Mouse (Mus musculus) hindbrain, embryonic 13.5 days (tissue): ENCODE measurements around the gene Cgas. TPM values are rescaled to one million over a fixed set of nuclear protein-coding genes. Genes with fewer than 3 reads are reported as not detected.
"Not testable (repeated sequence)": the region's sequence is repeated elsewhere in the genome, so short reads cannot be mapped to it uniquely, and the experiment has no call there.

Source experiments
- ATAC-seq: fragments of 200-750 bp; cut with Nextera tagmentation; 2 replicates; pipeline ENCODE4 v1.8.0; 2017; ENCODE audit warnings: moderate TSS enrichment; ENCODE audit not compliant: low FRiP score
- H3K27ac ChIP-seq: fragments of 300-500 bp; sonication (generic); 2 replicates; pipeline ENCODE4 v1.5.1; 2015; ENCODE audit warnings: inconsistent platforms, mild to moderate bottlenecking, moderate library complexity
- H3K27me3 ChIP-seq: fragments of 300-500 bp; sonication (generic); 2 replicates; pipeline ENCODE4 v1.6.1; 2015; ENCODE audit warnings: mild to moderate bottlenecking, inconsistent platforms
- H3K36me3 ChIP-seq: fragments of 300-500 bp; sonication (generic); 2 replicates; pipeline ENCODE4 v1.6.1; 2015; ENCODE audit warnings: mild to moderate bottlenecking, inconsistent platforms
- H3K4me1 ChIP-seq: fragments of 300-500 bp; sonication (generic); replicated peaks from 2 replicates; pipeline ENCODE4 v1.6.1; 2015; ENCODE audit warnings: inconsistent platforms
- H3K4me2 ChIP-seq: fragments of 300-500 bp; sonication (generic); 2 replicates; pipeline ENCODE4 v1.6.1; 2015; ENCODE audit warnings: inconsistent platforms, mild to moderate bottlenecking, moderate library complexity
- H3K4me3 ChIP-seq: fragments of 300-500 bp; sonication (generic); 2 replicates; pipeline ENCODE4 v1.5.1; 2015; ENCODE audit warnings: mild to moderate bottlenecking, inconsistent platforms
- H3K9ac ChIP-seq: fragments of 300-500 bp; sonication (generic); 2 replicates; pipeline ENCODE4 v1.6.1; 2015; ENCODE audit warnings: mild to moderate bottlenecking, inconsistent platforms
- H3K9me3 ChIP-seq: fragments of 300-500 bp; sonication (generic); 2 replicates; pipeline ENCODE4 v1.6.1; 2016; ENCODE audit warnings: inconsistent platforms
- WGBS: fragments of 180-500 bp; shearing (Covaris S2); methylation state at CpG from one replicate; pipeline ENCODE4 v1.1.7; 2015; 5-methylcytosine and 5-hydroxymethylcytosine counted together
- polyA plus RNA-seq: library from polyadenylated mRNA; unstranded; fragments of >200 nt; fragmentation: Nextera tagmentation; extraction: Ambion mirVana; gene quantifications from 2 replicates; pipeline ENCODE4 v1.2.1, GENCODE M21; 2015

The Cgas gene
- polyA plus RNA-seq, 1 experiment from 2014 or later = 0.74 TPM

DNA sequence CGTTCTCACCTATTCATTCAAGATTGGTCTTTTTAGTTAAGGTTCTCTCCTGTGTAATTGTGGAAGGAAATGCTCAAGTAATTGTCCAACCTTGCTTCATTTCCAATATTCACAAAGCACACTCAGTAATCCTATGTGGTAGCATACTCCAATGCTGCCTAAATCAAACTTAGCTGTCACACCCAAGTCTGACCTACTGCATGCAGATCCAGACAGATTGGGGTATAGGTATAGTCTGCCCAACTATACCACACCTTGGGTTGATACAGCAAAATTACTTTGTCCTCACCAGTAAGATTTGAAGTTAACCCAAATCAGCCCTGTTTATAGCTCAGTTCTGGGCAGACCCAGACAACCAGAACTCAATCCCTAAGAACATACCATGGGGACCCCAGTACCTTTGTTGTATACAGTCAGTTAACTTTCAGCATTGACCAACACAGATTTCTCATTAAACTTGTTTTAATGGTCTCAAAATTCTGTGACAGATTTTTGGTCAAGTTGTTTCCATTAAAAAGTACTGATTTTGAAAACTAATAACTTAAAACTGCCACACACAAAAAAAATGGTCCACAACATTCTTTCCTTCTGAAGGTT, 35.1 kb upstream of the Cgas start:
- peaks cover 40% of the 10 kb centered on the region for H3K4me1 ChIP-seq
- 61% methylated on average over 1 of the region's 1 CpGs for WGBS
- H3K27ac ChIP-seq, ATAC-seq, H3K9me3 ChIP-seq, H3K27me3 ChIP-seq: not testable (repeated sequence)
- H3K9ac ChIP-seq = peak overlapping the region; percentile 51; the same call in 1 of the 2 replicates
- H3K4me3 ChIP-seq = peak overlapping the region; percentile 12; the same call in 1 of the 2 replicates
- peak overlapping the region; percentile 23 for H3K4me2 ChIP-seq
- peaks cover 61% of the 10 kb centered on the region for H3K36me3 ChIP-seq

DNA sequence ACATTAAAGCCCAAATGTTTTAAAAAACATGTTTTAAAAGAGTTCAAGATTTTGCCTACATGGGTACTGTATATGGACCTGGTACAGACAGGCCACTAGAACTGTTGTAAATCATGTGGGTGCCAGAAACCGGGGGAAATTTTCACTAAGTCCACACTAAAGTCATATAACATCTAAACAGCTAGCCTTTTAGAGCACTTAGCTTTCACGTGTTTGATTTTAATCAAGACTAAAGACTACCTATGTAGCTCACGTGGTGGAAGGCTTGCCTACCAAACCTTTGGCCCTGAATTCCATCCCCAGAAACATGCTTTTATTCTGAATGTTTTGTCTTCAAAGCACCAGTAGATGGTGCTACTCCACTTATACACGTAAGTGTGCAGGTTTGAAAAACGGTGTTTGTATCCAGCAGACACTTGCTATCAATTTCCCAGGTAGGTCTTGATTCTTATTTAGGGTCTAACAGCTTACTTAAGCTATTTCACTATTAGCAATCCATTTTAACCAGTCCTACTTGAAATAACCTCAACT, 34.0 kb upstream of the Cgas start:
- WGBS = 4% methylated on average over 5 of the region's 5 CpGs
- ATAC-seq = no peak
- Histone ChIP-seq H3K36me3 (peaks cover 69% of the 10 kb centered on the region), H3K9me3 (no peaks in the 10 kb centered on the region), H3K27me3 (no peaks in the 10 kb centered on the region), H3K9ac (no peak overlapping the region), H3K4me3 (no peak overlapping the region), H3K4me2 (peak overlapping the region; percentile 23), H3K4me1 (peaks cover 31% of the 10 kb centered on the region), H3K27ac (no peak overlapping the region)

DNA sequence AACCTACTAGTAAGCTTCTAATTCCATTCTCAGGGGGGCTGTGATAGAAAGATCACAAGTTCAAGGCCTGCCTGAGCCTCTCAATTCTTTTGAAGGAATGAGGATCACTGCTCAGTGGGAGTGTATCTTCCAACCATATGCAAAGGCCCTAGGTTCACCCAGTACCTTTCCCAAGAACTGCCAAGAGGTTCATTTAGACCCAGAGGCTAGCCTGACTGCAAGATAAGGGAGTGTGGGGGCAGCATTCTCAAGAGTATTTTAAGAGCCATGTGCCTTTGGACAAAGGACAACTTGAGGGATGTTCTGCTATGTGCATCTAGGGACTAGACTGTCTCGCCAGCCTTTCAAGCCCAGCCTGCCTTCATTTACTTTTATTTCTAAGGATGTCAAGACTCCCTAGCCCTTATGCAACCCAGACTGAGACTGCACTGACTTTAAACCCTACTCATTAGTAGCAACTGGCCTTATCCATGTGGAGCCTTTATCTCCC, 33.5 kb upstream of the Cgas start:
- no peak for ATAC-seq
- no peak overlapping the region for H3K9ac ChIP-seq
- no peak overlapping the region for H3K4me3 ChIP-seq
- H3K27ac ChIP-seq = no peak overlapping the region
- H3K9me3 ChIP-seq = no peaks in the 10 kb centered on the region
- H3K27me3 ChIP-seq = no peaks in the 10 kb centered on the region
- 6% methylated on average over 1 of the region's 1 CpGs for WGBS
- peaks cover 71% of the 10 kb centered on the region for H3K36me3 ChIP-seq
- H3K4me1 ChIP-seq = peaks cover 31% of the 10 kb centered on the region
- H3K4me2 ChIP-seq = peak overlapping the region; percentile 23; the same call in 1 of the 2 replicates

DNA sequence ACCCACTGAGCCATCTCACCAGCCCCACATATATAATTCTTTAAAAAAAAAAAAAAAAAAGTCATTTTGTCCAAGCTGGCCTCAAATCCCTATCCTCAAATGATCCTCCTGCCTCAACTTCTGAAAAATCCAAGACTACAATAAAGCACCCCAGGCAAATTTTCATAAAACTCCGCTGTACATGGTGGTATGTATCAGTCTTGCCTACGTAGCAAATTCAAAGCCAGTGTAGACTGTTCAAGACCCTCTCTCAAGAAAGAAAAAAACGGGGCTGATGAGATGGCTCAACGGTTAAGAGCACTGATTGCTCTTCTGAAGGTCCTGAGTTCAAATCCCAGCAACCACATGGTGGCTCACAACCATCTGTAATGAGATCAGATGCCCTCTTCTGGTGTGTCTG, 32.8 kb upstream of the Cgas start:
- Histone ChIP-seq H3K4me2 (no peak overlapping the region), H3K36me3 (peaks cover 74% of the 10 kb centered on the region), H3K9me3 (no peaks in the 10 kb centered on the region), H3K27me3 (no peaks in the 10 kb centered on the region), H3K4me1 (peaks cover 31% of the 10 kb centered on the region), H3K9ac (no peak overlapping the region), H3K27ac (no peak overlapping the region), H3K4me3 (no peak overlapping the region)
- no peak for ATAC-seq
- WGBS = 87% methylated on average over 4 of the region's 4 CpGs

DNA sequence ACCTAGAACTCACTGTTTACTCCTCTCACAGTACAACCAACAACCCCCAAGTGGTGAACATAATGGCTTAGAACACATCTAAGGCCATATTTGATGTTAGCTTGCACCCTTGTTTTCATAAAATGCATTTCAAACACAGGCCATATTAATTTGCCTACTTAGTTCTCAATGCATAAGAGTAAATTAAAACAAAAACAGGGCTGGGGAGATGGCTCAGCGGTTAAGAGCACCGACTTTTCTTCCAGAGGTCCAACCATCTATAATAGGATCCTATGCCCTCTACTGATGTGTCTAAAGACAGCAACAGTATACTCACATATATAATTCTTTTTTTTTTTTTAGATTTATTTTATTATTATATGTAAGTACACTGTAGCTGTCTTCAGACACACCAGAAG, 32.3 kb upstream of the Cgas start:
- Histone ChIP-seq H3K36me3 (peaks cover 79% of the 10 kb centered on the region), H3K4me3 (no peak overlapping the region), H3K27ac (no peak overlapping the region), H3K9me3 (no peaks in the 10 kb centered on the region), H3K4me2 (no peak overlapping the region), H3K9ac (no peak overlapping the region), H3K4me1 (peaks cover 31% of the 10 kb centered on the region), H3K27me3 (no peaks in the 10 kb centered on the region)
- no peak for ATAC-seq
- 97% methylated on average over 2 of the region's 2 CpGs for WGBS

DNA sequence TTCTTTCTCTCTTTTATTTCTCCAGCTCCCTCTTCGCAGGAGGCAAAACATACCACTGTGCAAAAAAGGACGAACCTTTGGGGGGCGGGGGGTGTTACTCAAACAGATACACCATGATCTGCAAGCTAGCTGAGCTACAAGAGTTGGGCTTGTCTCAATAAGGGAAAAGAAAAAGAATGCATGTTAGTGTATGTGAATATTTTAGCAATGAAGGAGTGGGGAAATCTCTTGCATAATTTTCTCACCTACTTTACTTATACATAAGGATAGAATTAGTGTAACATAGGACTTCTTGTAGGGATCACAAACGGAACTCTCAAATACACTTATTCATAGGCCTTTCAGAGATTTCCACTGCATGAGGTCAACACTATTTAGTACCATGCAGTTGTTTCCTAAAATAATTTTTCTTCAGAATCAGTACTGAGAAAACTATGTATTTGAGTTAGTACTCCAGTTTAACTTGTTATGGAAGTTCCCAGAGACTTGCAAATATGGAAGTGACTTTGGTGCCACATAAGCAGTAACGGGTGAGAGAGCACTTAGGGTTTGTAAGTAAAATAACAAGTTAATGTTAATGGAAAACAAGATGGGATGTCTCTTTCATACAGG, 31.8 kb upstream of the Cgas start:
- no peaks in the 10 kb centered on the region for H3K27me3 ChIP-seq
- H3K4me1 ChIP-seq = peaks cover 27% of the 10 kb centered on the region
- no peak overlapping the region for H3K27ac ChIP-seq
- 85% methylated on average over 5 of the region's 5 CpGs for WGBS
- H3K4me3 ChIP-seq = no peak overlapping the region
- no peak overlapping the region for H3K4me2 ChIP-seq
- no peaks in the 10 kb centered on the region for H3K9me3 ChIP-seq
- no peak overlapping the region for H3K9ac ChIP-seq
- no peak for ATAC-seq
- H3K36me3 ChIP-seq = peaks cover 79% of the 10 kb centered on the region

DNA sequence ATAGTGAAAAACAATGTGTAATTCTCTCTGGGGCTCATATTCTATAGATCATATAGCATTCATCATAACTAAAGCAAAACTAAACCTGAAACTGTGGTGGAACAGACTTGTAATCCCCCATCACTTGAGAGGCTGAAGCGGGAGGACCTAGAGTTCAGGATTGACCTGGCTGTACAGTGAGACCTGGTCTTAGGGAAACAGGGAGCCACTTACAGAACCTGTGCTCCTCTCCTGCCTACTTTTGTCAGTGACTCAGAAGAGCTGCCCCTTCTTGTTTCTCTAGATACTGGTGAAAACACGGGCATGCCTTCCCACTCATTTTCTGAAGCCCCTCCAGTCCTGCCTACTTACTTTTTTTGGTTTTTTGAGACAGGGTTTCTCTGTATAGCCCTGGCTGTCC, 31.2 kb upstream of the Cgas start:
- ATAC-seq = no peak
- H3K27ac ChIP-seq = no peak overlapping the region
- H3K4me2 ChIP-seq = no peak overlapping the region
- H3K9me3 ChIP-seq = no peaks in the 10 kb centered on the region
- peaks cover 81% of the 10 kb centered on the region for H3K36me3 ChIP-seq
- no peak overlapping the region for H3K4me3 ChIP-seq
- no peaks in the 10 kb centered on the region for H3K27me3 ChIP-seq
- peaks cover 22% of the 10 kb centered on the region for H3K4me1 ChIP-seq
- no peak overlapping the region for H3K9ac ChIP-seq
- WGBS = 86% methylated on average over 2 of the region's 2 CpGs

DNA sequence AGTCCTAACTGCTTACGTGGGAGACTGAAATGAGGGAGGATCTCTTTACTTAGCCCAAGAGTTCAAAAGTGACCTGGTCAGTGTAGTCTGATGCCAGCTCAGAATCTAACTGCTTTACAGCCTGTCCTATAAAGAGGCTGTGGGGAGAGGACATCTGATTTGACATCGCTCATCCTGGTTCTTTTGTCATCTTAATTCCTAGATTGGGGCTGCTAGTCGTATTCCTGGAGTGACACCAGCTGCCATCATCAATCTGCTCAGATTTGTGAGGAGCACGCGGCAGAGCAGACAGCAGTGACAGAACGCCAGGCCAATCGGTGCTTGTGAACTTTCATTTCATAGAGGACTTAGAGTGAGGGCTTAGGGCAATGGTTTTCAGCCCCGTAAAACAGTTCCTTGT, 30.6 kb upstream of the Cgas start:
- H3K4me1 ChIP-seq = peaks cover 16% of the 10 kb centered on the region
- H3K36me3 ChIP-seq = peaks cover 81% of the 10 kb centered on the region
- H3K27me3 ChIP-seq = no peaks in the 10 kb centered on the region
- WGBS = 81% methylated on average over 8 of the region's 8 CpGs
- no peak for ATAC-seq
- H3K9me3 ChIP-seq = no peaks in the 10 kb centered on the region
- H3K27ac ChIP-seq = 0 out of 2 replicates have a peak overlapping the region, but pooled peaks have one; percentile 30
- no peak overlapping the region for H3K4me3 ChIP-seq
- H3K4me2 ChIP-seq = no peak overlapping the region
- no peak overlapping the region for H3K9ac ChIP-seq

DNA sequence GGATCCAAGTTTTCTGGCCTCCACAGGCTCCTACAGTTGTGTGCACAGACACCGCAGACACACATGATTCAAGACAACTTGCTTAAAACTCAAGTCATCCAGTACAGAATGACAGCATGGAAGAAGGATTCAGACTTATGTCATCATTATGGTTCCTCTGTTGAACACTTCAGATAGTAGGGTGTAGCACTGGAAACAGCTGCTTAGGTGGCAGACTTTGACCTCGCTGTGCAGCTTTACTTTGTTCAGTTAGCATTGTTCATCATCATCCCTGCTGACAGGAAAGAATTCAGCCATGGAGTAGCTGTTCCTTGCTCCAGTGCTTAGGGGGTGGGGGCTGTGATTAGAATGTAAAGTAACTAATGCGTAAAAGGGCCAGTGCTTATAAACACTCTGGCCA, 22.7 kb upstream of the Cgas start:
- Histone ChIP-seq H3K9ac (no peak overlapping the region), H3K4me2 (no peak overlapping the region), H3K36me3 (peaks cover 89% of the 10 kb centered on the region), H3K27me3 (no peaks in the 10 kb centered on the region), H3K27ac (no peak overlapping the region), H3K9me3 (no peaks in the 10 kb centered on the region), H3K4me3 (no peak overlapping the region), H3K4me1 (no peaks in the 10 kb centered on the region)
- no peak for ATAC-seq
- WGBS = 89% methylated on average over 3 of the region's 3 CpGs

DNA sequence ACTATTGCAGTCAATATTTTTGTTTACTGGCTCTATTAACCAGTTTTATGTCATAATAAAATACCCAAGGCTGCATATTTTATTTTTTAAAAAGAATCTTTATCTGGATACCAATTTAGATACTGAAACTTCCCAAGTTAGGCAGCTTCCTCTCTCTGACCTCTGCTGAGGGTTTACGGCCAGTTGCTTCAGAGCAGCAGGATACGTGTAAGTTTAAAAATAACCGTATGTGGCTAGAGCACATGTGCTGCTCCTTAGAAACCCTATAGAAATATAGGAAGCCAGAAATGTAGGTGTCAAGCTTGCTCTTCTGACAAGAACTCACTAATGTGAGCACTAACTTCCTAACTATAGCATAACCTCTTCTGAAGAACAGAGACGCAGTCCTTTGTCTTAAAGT, 20.3 kb upstream of the Cgas start:
- peaks cover 82% of the 10 kb centered on the region for H3K36me3 ChIP-seq
- no peaks in the 10 kb centered on the region for H3K9me3 ChIP-seq

DNA sequence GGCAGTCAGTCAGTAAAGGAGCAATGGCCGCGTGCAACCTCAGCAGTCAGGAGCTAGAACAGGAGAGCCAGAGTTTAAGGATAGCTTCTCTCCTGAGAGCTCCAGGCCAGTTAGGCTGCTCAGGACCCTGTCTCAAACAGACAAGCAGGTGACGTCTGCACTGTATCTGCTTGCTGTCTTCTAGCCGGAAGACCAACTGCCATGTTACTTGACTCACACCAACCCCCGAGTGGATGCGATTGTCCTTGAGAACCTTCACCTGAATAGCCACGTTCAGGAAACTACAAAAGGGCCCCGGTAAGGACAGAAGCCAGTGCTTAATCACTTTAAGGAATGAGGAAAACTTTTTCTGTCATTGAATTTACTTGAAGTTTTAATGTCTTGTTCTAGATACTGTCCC, 14.0 kb upstream of the Cgas start:
- Histone ChIP-seq H3K27ac (no peak overlapping the region), H3K9me3 (no peaks in the 10 kb centered on the region), H3K4me3 (no peak overlapping the region), H3K4me2 (no peak overlapping the region), H3K4me1 (no peaks in the 10 kb centered on the region), H3K9ac (no peak overlapping the region), H3K36me3 (peaks cover 74% of the 10 kb centered on the region), H3K27me3 (no peaks in the 10 kb centered on the region)
- no peak for ATAC-seq
- 88% methylated on average over 8 of the region's 8 CpGs for WGBS

More for the DNA sequence above, 20.3 kb upstream of the Cgas start:
- Histone ChIP-seq H3K27ac (no peak overlapping the region), H3K4me2 (no peak overlapping the region), H3K27me3 (no peaks in the 10 kb centered on the region), H3K4me1 (no peaks in the 10 kb centered on the region), H3K4me3 (no peak overlapping the region), H3K9ac (no peak overlapping the region)
- 94% methylated on average over 4 of the region's 4 CpGs for WGBS
- no peak for ATAC-seq

DNA sequence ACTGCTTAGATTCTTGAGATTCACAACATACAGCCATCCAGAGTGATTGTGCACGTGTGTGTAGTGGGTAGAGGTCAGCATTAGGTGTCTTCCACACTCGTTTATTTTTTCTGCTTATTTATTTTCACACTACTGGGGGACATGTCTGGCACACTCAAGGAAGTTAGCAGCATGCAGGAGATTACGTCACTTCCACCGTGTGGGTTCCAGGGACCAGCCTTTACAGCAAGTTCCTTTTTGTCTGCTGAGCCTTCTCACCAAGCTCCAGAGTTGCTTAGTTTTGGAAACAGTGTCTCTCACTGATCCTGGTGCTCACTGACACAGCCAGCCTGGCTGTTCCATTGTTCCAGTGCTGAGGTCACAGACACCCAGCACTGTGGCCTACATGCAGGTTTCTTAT, 8.3 kb upstream of the Cgas start:
- ATAC-seq = no peak
- Histone ChIP-seq H3K9ac (no peak overlapping the region), H3K27me3 (peaks cover 8% of the 10 kb centered on the region), H3K9me3 (no peaks in the 10 kb centered on the region), H3K4me2 (no peak overlapping the region), H3K27ac (no peak overlapping the region), H3K36me3 (peaks cover 37% of the 10 kb centered on the region), H3K4me3 (no peak overlapping the region), H3K4me1 (peaks cover 13% of the 10 kb centered on the region)
- WGBS = 92% methylated on average over 4 of the region's 4 CpGs

DNA sequence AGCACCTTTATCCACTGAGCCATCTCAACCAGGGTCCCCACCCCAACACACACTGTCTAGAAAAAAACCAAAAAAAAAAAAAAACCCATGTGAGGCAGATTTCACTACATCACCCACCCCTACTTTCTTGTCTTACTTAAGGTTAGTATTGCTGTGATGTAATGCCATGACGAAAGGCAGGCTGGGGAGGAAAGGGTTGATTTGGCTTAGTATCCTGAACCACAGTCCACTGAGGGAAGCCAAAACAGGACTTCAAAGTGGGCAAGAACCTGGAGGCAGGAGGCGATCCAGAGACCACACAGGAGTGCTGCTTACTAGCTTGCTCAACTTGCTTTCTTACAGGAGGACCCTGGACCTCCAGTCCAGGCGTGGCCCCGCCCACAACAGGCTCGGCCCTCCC, 7.4 kb upstream of the Cgas start:
- no peak overlapping the region for H3K4me2 ChIP-seq
- WGBS = 77% methylated on average over 5 of the region's 5 CpGs
- H3K27me3 ChIP-seq = peaks cover 18% of the 10 kb centered on the region
- no peak overlapping the region for H3K9ac ChIP-seq
- H3K4me3 ChIP-seq = no peak overlapping the region
- H3K4me1 ChIP-seq = peaks cover 13% of the 10 kb centered on the region
- peaks cover 33% of the 10 kb centered on the region for H3K36me3 ChIP-seq
- ATAC-seq = no peak
- H3K27ac ChIP-seq = no peak overlapping the region
- no peaks in the 10 kb centered on the region for H3K9me3 ChIP-seq
